30 mouse cellular contexts compared by ENCODE assay signal in the genomic region with DNA sequence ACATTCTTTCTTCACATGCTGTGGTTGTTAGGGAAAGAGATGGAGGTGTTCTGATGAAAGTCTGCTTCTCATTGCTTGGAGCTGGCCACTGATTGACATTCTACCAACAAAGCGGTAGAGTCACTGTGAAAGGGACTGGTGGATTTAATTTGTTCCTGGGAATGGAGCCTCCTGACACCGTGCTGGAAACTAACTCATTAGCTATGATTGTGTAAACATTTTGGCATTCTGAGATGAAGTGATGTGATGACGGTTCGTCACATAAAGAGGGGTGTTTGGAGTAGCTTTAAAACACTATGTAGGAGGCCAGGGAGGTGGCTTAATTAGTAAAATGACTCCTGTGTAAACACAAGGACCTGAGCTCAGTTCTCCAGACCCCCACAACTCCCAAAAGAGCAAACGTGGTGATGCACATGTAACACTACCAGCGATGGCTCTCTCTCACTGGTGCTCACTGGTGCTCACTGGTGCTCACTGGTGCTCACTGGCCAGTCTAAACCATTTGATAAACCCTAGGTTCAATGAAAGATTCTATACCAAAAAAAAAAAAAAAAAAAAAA. TPM values are rescaled to one million over a fixed set of nuclear protein-coding genes. Genes with fewer than 3 reads are reported as not detected.
DNase-seq lines count a peak whose midpoint lies in the region; ATAC-seq and TF ChIP-seq lines count a peak whose summit lies in the region.
"Had no signal": no experiment of that assay in that cellular context is flagged by ENCODE, and none has a peak within 500 bp of the region (broad histone marks: within the 10 kb centered on the region; RNA-seq: fewer than 3 reads in every experiment).

No protein-coding gene starts in this region.

- H3K27ac ChIP-seq in kidney, postnatal 0 days, result no peak overlapping the region
- H3K27ac ChIP-seq in forebrain, embryonic 14.5 days (ENCODE audit: low read depth, low read length), result no peak overlapping the region
- no peak overlapping the region for H3K27ac ChIP-seq in limb, embryonic 11.5 days (replicated peaks; ENCODE audit: low read depth, low read length)
- H3K27ac ChIP-seq: gastrocnemius, adult 2 months; heart, embryonic 15.5 days; hindbrain, embryonic 13.5 days; limb, embryonic 15.5 days; liver, embryonic 14.5 days; neural tube, embryonic 13.5 days had no signal

- H3K9ac ChIP-seq in kidney, postnatal 0 days (ENCODE audit: low read depth, low read length), result no peak overlapping the region
- no peak overlapping the region for H3K9ac ChIP-seq in forebrain, embryonic 14.5 days (ENCODE audit: low read length)
- H3K9ac ChIP-seq in limb, embryonic 11.5 days (ENCODE audit: low read length), result no peak overlapping the region
- H3K9ac ChIP-seq: heart, embryonic 15.5 days; hindbrain, embryonic 13.5 days; limb, embryonic 15.5 days; liver, embryonic 14.5 days; neural tube, embryonic 13.5 days had no signal

- ATAC-seq in kidney, postnatal 0 days (replicated peaks; ENCODE audit: low FRiP score, low read depth), result 0 out of 2 replicates have a peak, but pooled peaks have one; percentile 33
- ATAC-seq in forebrain, embryonic 14.5 days, result peak; percentile 69; the same call in 1 of the 2 replicates
- ATAC-seq in limb, embryonic 11.5 days (ENCODE audit: insufficient number of reproducible peaks, low FRiP score, low TSS enrichment, low read depth), result 0 out of 2 replicates have a peak, but pooled peaks have one; percentile 47
- ATAC-seq: inflammation-experienced regulatory T-cells, adult 6 months; midbrain, embryonic 16.5 days; Patski had no signal

- DNase-seq in kidney, postnatal 0 days (ENCODE audit: low spot score), result peak; percentile 36
- DNase-seq in kidney, postnatal 14 days, result no peak
- DNase-seq in embryo, embryonic 9.5 days (ENCODE audit: extremely low spot score), result peak; percentile 20
- peak; percentile 45 for DNase-seq in forebrain, embryonic 14.5 days (ENCODE audit: low spot score)
- no peak for DNase-seq in limb, embryonic 11.5 days (ENCODE audit: low spot score)
- no peak for DNase-seq in urinary bladder, postnatal 14 days (ENCODE audit: low spot score)
- DNase-seq in layer of hippocampus, postnatal 36 days, result no peak
- no peak for DNase-seq in ovary, postnatal 10 days (ENCODE audit: low spot score)
- DNase-seq: adrenal gland, adult 2 months; B cell, adult 2 months; cerebellum, adult 11-12 months; cerebellum, postnatal 10 days; gastrocnemius, adult 2 months; heart, postnatal 36 days; kidney, adult 8-10 months; lung, postnatal 4 days; right cerebral cortex, adult 18-20 months; right cerebral cortex, postnatal 4 days; thymus, adult 2 months had no signal

- no peak overlapping the region for H3K4me3 ChIP-seq in kidney, postnatal 0 days (replicated peaks; ENCODE audit: low read depth, low read length)
- H3K4me3 ChIP-seq in forebrain, embryonic 14.5 days (ENCODE audit: low read depth, low read length), result no peak overlapping the region
- H3K4me3 ChIP-seq in limb, embryonic 11.5 days (ENCODE audit: low read depth, low read length), result no peak overlapping the region
- H3K4me3 ChIP-seq: gastrocnemius, adult 2 months; heart, embryonic 15.5 days; hindbrain, embryonic 13.5 days; limb, embryonic 15.5 days; myocyte; neural tube, embryonic 13.5 days had no signal

- no peaks in the 10 kb centered on the region for H3K9me3 ChIP-seq in kidney, postnatal 0 days (replicated peaks; ENCODE audit: low read length)
- H3K9me3 ChIP-seq in forebrain, embryonic 14.5 days (replicated peaks; ENCODE audit: control insufficient read depth, low read length), result no peaks in the 10 kb centered on the region
- no peaks in the 10 kb centered on the region for H3K9me3 ChIP-seq in limb, embryonic 11.5 days (ENCODE audit: control insufficient read depth, low read length)
- H3K9me3 ChIP-seq: heart, embryonic 15.5 days; hindbrain, embryonic 13.5 days; limb, embryonic 15.5 days; neural tube, embryonic 13.5 days had no signal

- no peak for TF ChIP-seq CTCF in kidney, postnatal 0 days (IDR thresholded peaks at IDR 0.05; ENCODE audit: low read depth)

- 26% methylated on average over 6 of the region's 6 CpGs for WGBS in kidney, postnatal 0 days
- 44% methylated on average over 6 of the region's 6 CpGs for WGBS in forebrain, embryonic 14.5 days
- WGBS in limb, embryonic 11.5 days, result 30% methylated on average over 6 of the region's 6 CpGs

- no peak overlapping the region for H3K4me2 ChIP-seq in kidney, postnatal 0 days (ENCODE audit: low read length)
- no peak overlapping the region for H3K4me2 ChIP-seq in forebrain, embryonic 14.5 days (ENCODE audit: low read length)
- H3K4me2 ChIP-seq in limb, embryonic 11.5 days (ENCODE audit: low read depth, severe bottlenecking), result no peak overlapping the region
- H3K4me2 ChIP-seq: heart, embryonic 15.5 days; hindbrain, embryonic 13.5 days; limb, embryonic 15.5 days; neural tube, embryonic 13.5 days had no signal

- no peaks in the 10 kb centered on the region for H3K27me3 ChIP-seq in kidney, postnatal 0 days (ENCODE audit: insufficient read depth, low read length)
- H3K27me3 ChIP-seq in forebrain, embryonic 14.5 days (replicated peaks; ENCODE audit: control insufficient read depth, insufficient read depth, low read length), result no peaks in the 10 kb centered on the region
- no peaks in the 10 kb centered on the region for H3K27me3 ChIP-seq in limb, embryonic 11.5 days (ENCODE audit: control insufficient read depth, insufficient read depth, low read length)
- H3K27me3 ChIP-seq: CH12.LX; heart, embryonic 15.5 days; hindbrain, embryonic 13.5 days; limb, embryonic 15.5 days; neural tube, embryonic 13.5 days had no signal

- H3K4me1 ChIP-seq in kidney, postnatal 0 days (replicated peaks; ENCODE audit: insufficient read depth, low read length), result no peaks in the 10 kb centered on the region
- no peaks in the 10 kb centered on the region for H3K4me1 ChIP-seq in forebrain, embryonic 14.5 days (ENCODE audit: control insufficient read depth, insufficient read depth, low read length)
- H3K4me1 ChIP-seq in limb, embryonic 11.5 days (ENCODE audit: control insufficient read depth, insufficient read depth, low read length), result peaks cover 7% of the 10 kb centered on the region; the same call in 1 of the 2 replicates
- H3K4me1 ChIP-seq: heart, embryonic 15.5 days; hindbrain, embryonic 13.5 days; limb, embryonic 15.5 days; neural tube, embryonic 13.5 days had no signal

- no peaks in the 10 kb centered on the region for H3K36me3 ChIP-seq in kidney, postnatal 0 days (ENCODE audit: insufficient read depth, low read length)
- H3K36me3 ChIP-seq in forebrain, embryonic 14.5 days (ENCODE audit: control insufficient read depth, insufficient read depth, low read length), result no peaks in the 10 kb centered on the region
- no peaks in the 10 kb centered on the region for H3K36me3 ChIP-seq in limb, embryonic 11.5 days (ENCODE audit: control insufficient read depth, insufficient read depth, low read length)
- H3K36me3 ChIP-seq: G1E; heart, embryonic 15.5 days; hindbrain, embryonic 13.5 days; limb, embryonic 15.5 days; neural tube, embryonic 13.5 days had no signal

RNA-seq across cellular contexts. Expression of a gene that starts 58.4 kb away (rescaled TPM):
- 360 and 361 TPM in 2 replicates for polyA plus RNA-seq in kidney, postnatal 0 days (2015; fragmentation: Nextera tagmentation; extraction: Ambion mirVana)
- polyA plus RNA-seq in forebrain, embryonic 14.5 days (2014; fragmentation: Nextera tagmentation; extraction: Ambion mirVana), result 158 and 215 TPM in 2 replicates
- 93.6 and 98.4 TPM in 2 replicates for polyA plus RNA-seq in limb, embryonic 11.5 days (2014; fragmentation: Nextera tagmentation; extraction: Ambion mirVana)
- total RNA-seq in layer of hippocampus, postnatal 36 days (2021), result 1,000 to 10,000 TPM; 1,157 to 1,249 TPM
- polyA plus RNA-seq: G1E had no signal

Comparison
In these comparisons a context has a peak if more than half of its experiments do, and no peak if none do; other contexts are left out.
1. DNase-seq: peak in kidney, postnatal 0 days (single experiment), embryo, embryonic 9.5 days (single experiment) and forebrain, embryonic 14.5 days (single experiment); none in kidney, postnatal 14 days (single experiment), limb, embryonic 11.5 days (single experiment), urinary bladder, postnatal 14 days (single experiment), layer of hippocampus, postnatal 36 days (0 of 2) and ovary, postnatal 10 days (single experiment).
2. Peak in every context shown above with its lines, with median percentiles within 50 percentile points of each other: ATAC-seq.